Mouse (Mus musculus): ENCODE data around the gene Rnf157. TPM values are rescaled to one million over a fixed set of nuclear protein-coding genes. Genes with fewer than 3 reads are reported as not detected.

The Rnf157 gene
- 100 to 1,000 TPM; 245 to 252 TPM for total RNA-seq (2021)
- long read RNA-seq, full-length matches to known transcripts = 270 of 382 reads
- long read RNA-seq, partial matches to known transcripts = 70 of 382 reads
- long read RNA-seq, other reads (novel, unspliced or antisense) = 42 of 382 reads

GRCm38 (mm10) chr11:116412904-116413630 is at the start of gene Rnf157:
TSS of gene Rnf157 (minus strand) at chr11:116413032.
- DNase-seq (ENCODE audit: low spot score in 2 of 2) = peak; percentile 83 to 91

DNA sequence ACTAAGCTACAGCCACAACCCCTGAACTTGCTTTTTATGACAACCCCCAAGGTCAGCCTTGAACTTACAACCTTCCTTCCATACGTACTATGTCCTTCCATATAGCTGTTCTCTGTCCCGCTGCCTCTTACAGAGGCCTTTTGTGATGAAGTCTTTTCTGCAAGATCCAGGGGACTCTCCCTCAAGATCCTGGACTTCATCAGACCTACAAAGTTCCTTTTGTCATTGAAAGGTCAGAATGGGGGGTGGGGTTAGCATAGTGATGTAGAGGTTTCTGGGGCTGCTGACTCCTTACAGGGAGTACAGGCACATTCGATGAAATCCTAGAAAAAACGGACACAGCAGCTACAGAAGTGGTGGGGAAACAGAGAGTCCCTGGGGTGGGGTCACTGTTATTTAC is 47.0 kb upstream of the Rnf157 start:
- DNase-seq (ENCODE audit: low spot score in 2 of 2) = no peak

- no peak for DNase-seq (ENCODE audit: low spot score in 2 of 2)
These were observed 43.4 kb upstream of the Rnf157 start for GRCm38 (mm10) chr11:116456234-116456633.

DNA sequence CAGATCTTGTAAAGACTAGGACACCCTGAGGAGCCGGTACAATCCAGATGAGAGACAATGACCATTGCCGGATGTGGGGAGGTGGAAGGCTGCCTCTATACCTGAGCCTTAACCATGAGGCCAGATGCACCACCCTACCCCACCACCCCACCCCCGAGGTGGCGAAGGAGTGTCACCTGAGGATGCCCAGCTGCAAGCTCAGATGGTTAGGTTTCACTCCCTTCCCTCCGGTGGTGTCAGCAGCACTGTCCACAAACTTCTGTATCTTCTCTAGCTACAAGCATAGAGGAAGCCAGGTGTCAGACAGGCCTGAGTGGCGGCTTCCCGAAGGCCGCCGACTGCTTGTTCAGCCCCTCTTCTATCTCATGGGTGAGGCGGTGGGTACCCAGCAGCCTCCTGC is 41.1 kb upstream of the Rnf157 start:
- no peak for DNase-seq (ENCODE audit: low spot score in 2 of 2)

- DNase-seq (ENCODE audit: low spot score in 2 of 2) = no peak
These were observed 36.5 kb upstream of the Rnf157 start for GRCm38 (mm10) chr11:116449341-116449740.

- DNase-seq (ENCODE audit: low spot score in 2 of 2) = no peak
These were observed 35.0 kb upstream of the Rnf157 start for GRCm38 (mm10) chr11:116447822-116448221.

DNA sequence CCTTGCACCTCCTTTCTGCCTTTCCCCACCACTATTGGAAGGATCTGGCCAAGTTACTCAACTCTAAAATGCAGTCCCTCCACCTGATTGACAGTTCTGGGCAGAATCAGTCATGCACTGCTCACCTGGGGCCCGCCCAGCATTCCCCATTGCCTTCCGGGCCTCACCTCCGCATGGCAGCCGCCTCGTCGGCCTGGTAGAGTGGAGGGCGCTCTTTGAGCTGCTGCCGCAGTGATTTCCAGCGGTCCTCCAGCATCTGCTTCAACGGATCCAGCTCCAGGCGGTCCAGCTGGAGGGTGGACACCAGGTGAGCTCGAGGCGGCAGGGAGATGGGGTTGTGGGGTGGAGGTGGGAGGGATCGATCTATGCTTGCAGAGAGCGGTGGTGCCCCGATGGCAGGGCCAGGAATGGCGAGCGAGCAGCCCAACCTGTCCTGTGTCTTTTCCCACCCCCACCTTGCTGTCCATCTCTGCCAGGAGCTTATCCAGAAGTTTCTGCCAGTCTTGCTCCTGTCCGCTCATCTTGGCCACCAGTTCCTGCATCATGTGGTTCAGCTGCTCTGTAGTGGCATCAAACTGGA is 33.6 kb upstream of the Rnf157 start:
- no peak for DNase-seq (ENCODE audit: low spot score in 2 of 2)

- DNase-seq (ENCODE audit: low spot score in 2 of 2) = peak; percentile 81 to 96
These were observed 32.9 kb upstream of the Rnf157 start for GRCm38 (mm10) chr11:116445596-116446307.

DNA sequence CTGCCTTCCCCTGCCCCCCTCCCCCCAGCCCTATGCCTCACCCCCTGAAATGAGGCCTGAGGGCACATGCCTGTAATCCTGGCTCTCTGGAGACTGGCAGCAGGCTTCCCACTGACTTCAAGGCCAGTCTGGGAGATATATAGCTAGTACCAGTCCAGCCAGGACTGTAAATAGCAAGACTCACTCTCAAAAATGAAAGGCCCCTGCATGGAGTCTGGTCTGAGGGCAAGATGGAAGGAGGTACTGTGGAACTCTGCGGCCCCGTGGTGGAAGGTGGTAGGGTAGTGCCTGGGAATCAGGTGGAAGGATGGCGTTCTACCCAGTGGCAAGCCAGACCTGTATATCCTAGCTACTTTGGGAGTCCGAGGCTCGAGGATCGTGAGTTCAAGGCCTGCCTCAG is 31.1 kb upstream of the Rnf157 start:
- no peak for DNase-seq (ENCODE audit: low spot score in 2 of 2)

DNA sequence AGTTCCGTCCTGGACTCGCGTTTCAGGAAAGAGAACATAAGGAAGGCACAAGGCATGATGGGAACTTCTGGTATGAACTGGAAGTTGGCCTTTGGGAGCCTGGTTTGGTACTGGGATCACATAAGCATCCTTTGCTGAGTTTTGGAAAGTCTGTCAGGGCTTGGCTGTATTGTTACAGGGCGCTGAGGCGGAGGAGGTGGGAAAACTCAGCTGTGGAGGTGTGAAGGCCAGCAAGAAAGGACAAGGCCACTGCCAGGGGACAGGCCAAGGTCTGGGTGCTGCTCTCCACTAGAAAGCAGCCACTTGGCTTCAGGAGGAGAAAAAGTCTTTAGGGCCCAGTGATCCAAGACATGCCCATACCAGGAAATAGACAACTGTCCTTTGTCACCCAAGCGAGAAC is 30.5 kb upstream of the Rnf157 start:
- DNase-seq (ENCODE audit: low spot score in 2 of 2) = no peak

DNA sequence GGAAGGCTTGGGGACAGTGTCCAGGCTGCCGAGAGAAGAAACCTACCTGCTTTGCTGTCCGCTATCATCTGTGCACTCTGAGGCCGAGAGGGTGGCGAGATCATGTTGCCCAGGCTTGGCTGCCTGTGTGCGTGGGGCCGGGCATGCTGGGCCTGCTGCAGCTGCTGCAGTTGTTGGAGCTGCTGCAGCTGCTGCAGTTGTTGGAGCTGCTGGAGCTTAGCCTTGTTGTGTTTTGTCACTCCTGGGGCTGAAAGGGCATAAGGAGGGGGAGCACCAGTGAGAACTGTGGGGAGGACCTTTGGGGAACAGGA is 30.0 kb upstream of the Rnf157 start:
- DNase-seq (ENCODE audit: low spot score in 2 of 2) = no peak

GRCm38 (mm10) chr11:116442129-116442866 is 29.5 kb upstream of the Rnf157 start:
- DNase-seq (ENCODE audit: low spot score in 2 of 2) = no peak

DNA sequence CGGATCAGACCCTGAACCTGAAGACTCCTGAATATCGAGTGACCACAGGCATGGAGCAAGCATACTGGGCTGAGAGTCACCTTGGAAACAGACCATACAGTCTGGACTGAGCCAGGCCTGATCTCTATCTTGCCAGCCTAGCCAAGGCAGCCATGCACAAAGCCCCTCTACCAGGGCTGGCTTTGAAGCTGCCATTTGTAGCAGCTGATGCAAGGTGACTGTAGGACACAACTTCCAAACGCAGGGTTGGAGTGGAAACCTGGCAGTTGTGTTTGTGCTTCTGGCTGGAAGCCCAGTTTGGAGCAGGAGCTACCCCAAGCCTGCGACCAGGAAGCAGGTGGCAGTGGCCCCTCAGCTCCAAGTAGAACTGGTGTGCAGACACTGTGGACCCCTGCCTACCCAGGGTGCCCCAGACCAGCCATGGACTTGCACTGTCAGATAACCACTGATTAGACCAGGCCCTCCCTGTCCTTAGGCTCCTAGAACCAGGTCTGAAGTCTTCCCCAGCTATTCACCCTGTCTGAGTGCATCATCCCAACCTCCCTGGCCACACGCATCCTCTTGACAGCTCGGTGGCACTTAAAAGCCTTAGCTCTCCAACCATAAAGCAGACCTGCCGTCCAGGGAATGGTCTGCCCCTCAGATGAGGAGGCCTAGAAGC is 27.7 kb upstream of the Rnf157 start:
- DNase-seq (ENCODE audit: low spot score in 2 of 2) = no peak

DNA sequence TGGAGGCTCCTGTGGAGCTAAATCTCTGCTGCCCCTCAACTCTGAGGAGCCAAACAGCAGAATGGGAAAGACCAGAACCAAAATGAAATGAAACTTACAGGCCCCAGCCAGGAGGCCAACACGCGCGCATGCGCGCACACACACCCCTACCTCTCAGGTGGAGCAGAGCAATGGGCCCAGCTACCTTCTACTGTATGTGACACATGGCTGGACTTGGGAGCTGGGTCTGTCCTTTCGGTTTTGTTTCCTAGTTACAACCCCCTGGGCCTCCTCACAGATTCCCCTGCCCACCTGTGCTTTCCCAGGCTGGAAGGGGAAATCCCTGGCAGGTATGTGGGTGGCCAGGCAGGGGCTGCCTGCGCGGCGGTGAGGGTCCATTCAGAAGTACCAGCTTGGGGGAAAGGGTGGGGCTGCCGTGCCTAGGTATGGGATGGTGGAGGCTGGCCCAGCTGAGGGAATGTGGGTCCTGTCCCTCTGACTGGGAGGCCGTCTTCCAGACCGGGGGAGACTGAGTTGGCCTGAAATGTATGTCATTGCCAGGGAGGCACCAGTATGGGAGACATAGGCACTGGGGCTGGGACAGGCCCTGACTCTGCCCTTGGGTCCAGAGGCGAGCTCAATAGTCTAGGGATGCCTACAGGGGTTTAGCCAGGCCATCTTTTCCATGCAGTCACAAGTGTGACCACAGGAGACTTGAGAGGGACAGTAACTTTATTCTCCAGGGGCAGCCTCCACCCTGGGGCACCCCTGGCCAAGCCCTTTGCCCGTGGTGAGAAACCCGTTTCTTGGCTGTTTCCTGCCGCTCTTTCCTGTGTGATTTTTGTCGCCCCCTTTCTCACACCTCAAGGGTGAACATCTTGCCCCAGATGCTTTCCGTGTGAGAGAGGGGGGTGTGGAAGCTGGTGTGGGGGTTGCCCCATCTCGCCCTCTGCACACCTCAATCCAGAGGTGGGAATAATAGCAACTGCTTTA is 26.7 kb upstream of the Rnf157 start:
- DNase-seq (ENCODE audit: low spot score in 2 of 2) = no peak

DNA sequence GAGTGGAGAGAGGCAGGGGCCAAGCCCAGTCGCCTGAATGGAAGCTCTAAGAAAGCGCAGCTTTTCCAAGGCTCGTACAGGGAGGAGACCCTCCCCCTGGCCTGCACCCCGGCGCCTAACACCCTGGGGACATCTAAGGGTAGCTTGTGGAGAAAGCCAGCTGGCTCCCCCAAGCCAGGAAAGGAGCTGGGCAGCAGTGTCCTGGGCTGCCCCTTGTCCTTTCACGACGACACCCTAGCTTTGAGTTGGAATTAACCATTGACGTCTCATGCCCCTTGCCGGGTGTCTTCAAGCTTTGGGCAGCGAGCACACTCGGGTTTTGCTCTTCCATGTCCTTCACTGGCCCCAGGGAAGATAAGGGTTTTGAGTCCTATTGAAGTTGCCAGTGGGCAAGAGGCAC is 24.7 kb upstream of the Rnf157 start:
- no peak for DNase-seq (ENCODE audit: low spot score in 2 of 2)

DNA sequence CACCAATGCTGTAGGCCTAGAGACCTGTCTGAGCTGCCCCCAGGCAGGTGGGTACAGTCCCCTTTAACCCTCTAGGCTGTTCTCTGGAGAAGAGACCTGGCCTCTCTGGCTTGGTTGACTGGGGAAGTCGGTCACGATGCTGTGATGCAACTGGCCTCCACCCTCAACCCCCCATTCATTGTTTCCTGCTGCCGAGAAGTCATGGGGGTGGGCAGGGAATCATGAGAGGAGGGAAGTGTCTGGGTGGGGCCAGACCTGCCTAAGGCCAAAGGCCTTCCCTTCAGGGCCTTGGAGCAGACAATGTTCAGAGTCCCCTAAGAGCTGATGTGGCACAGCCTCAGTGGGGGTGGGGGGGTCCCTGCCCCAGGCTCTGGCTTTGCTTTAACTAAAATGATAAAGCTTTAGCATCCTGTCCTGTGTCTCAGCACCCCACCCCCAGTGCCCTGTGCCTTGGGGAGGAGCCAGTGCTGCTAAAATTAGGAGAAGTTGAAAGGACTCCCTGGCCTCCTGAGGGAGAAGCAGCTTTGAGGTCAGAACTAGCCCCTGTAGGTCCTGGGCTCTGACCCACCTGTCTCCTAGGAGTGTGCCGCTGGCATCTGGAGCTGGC is 24.0 kb upstream of the Rnf157 start:
- DNase-seq (ENCODE audit: low spot score in 2 of 2) = no peak

DNA sequence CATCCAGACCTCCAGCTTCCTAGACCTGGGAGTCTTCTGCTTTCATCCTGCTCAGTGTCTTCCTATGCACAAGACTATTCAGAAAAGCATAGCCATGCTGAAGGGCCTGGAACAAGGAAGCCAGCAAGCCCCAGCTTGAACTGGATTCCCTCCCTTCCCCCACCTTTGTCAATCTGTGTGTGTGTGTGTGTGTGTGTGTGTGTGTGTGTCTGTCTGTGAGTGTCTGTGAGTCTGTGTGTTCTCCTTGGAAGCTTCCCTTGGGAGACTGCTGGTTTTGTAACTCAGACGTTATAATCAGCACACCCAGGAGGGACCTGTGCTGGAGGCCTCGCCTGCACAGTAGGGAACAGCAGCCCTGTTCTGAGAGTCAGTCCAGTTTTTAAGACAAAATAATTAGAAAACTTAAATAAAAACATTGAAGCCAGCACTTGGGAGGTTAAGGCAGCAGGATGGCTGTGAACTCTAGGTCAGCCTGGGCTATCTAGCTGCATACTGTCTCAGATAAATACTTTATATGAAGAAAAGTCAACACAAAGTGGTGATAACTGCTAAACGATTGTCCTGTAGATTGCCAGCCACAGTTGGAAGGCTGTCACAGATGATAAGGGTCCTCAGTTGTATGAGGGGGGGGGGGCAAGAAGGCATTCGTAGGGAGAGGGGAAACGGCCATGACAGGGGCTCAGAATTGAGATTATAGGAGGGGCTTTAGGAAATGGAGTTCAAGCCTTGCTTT is 23.3 kb upstream of the Rnf157 start:
- no peak for DNase-seq (ENCODE audit: low spot score in 2 of 2)

DNA sequence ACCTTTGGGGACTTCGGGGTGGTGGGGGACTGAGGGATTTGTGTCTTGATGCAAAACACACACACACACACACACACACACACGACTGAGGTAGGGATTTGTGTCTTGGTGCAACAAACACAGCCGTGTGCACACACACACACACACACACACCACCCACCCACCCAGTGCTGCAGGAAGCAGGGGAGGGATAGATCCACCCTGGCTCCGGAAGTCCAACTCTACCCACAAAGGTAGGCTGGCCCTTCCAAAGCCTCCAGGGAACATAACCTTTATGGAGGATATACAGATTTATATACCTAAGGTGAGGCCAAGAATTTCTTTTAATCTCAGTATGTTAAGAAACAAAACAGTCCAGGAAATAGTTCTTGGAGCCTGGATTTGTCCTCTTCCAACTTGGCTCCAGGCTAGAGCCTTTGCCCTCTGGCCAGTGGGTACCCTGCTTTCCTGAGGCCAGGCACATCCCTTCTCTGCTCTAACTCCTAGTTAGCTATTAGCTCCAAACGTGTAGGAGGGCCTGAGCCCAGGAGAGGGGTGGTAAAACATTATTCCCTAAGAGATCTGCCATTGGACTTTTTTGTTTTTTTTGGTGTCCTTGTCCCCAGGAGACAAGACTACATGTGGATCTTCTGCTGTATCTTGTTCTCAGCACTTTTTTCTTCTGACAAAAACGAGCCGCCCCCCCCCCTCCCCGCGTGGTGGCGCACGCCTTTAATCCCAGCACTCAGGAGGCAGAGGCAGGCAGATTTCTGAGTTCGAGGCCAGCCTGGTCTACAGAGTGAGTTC is 22.3 kb upstream of the Rnf157 start:
- DNase-seq (ENCODE audit: low spot score in 2 of 2) = no peak
